Mouse (Mus musculus) liver, embryonic 14.5 days (tissue): ENCODE measurements around the gene Hbb-bt.

ENCODE experiments used
- CTCF ChIP-seq: IDR thresholded peaks from 2 replicates; pipeline ENCODE4 v1.5.1; 2016; ENCODE audit warnings: antibody characterized with exemption, low read depth, control low read depth
- EP300 ChIP-seq: IDR thresholded peaks from 2 replicates; pipeline ENCODE4 v1.6.1; 2016; ENCODE audit warnings: antibody characterized with exemption, low read depth

DNA sequence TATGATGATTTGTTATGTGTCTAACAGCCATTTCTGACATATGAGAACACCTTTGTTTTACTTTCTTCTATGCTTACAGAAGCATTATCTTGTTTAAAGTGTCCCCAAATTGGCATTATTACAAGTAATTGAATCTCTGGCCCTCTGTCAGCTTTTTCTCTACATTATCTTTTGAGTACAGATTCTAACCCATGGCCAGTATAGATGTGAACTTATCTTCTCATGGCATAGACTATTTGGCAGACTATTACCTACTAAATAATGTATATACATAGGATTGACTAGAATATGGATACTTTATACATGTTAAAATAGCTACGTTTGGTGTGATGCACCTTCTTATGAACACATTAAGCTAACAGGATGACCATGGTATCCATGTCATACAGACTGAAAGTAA is 40.9 kb upstream of the Hbb-bt start:
- TF ChIP-seq CTCF (no peak), EP300 (peak; percentile 78)
